Mouse (Mus musculus) megakaryocyte, embryonic 14.5 days (primary cell): Measurements from ENCODE around the gene Abcc4.

ENCODE experiments used
- FLI1 ChIP-seq: IDR thresholded peaks from 2 replicates; pipeline ENCODE4 v1.6.1; 2012; ENCODE audit warnings: low read length, inconsistent platforms, mixed read lengths
- GATA1 ChIP-seq: IDR thresholded peaks from 3 replicates; pipeline ENCODE4 v1.6.1; 2012; ENCODE audit warnings: mixed read lengths, low read length, inconsistent platforms, borderline replicate concordance

- no peak for TF ChIP-seq GATA1
- TF ChIP-seq FLI1, result no peak
Measured at GRCm38 (mm10) chr14:118681087-118681486, 24.9 kb downstream of the Abcc4 start.
